Mouse (Mus musculus) ovary, postnatal 36 days (tissue): Measurements from ENCODE around the gene Mib2.

ENCODE experiments used
- DNase-seq: peaks from one replicate; pipeline ENCODE4 v3.0.0; 2022; ENCODE audit warnings: low spot score, mixed read lengths

Gene Mib2

GRCm38 (mm10) chr4:155613264-155613663 is 55.7 kb downstream of the Mib2 start:
- DNase-seq, result no peak

GRCm38 (mm10) chr4:155611860-155612259 is 57.1 kb downstream of the Mib2 start:
- no peak for DNase-seq

- DNase-seq, result no peak
Measured at GRCm38 (mm10) chr4:155606825-155607224, 62.2 kb downstream of the Mib2 start.

DNA sequence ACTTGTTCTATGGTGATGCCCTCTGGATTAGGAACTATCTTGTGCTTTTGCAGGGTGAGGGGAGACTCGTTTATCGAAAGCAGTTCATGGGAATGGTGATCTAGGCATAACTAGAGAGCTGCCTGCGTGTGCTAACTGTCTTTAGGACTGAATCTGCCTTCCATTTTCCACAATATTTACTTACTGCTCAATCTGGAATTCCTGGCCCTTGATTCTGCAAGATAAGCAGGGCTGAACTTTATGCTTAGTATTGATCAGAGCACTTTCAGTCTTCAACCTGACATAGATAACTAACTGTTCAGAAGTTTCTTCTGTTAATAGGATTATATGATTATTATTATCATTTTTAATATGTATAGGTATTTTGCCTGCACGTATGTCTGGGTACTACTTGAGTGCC is 63.9 kb downstream of the Mib2 start:
- no peak for DNase-seq
